Mouse (Mus musculus) heart, embryonic 10.5 days (tissue): Measurements from ENCODE around the gene Egflam. TPM values are rescaled to one million over a fixed set of nuclear protein-coding genes. Genes with fewer than 3 reads are reported as not detected.
A peak's percentile ranks its signal among the peaks of the same experiment; 100 is the strongest.

Experiments
- DNase-seq: peaks from one replicate; pipeline ENCODE4 v3.0.0-alpha.2; 2017; ENCODE audit warnings: low spot score
- H3K27ac ChIP-seq: fragments of 300-500 bp; sonication (generic); 2 replicates; pipeline ENCODE4 v1.5.1; 2016; ENCODE audit warnings: mild to moderate bottlenecking
- H3K27me3 ChIP-seq: fragments of 300-500 bp; sonication (generic); 2 replicates; pipeline ENCODE4 v1.6.1; 2016; ENCODE audit warnings: mild to moderate bottlenecking; ENCODE audit not compliant: poor library complexity, insufficient read depth, severe bottlenecking
- H3K36me3 ChIP-seq: fragments of 300-500 bp; sonication (generic); 2 replicates; pipeline ENCODE4 v1.6.1; 2016; ENCODE audit warnings: mild to moderate bottlenecking, moderate library complexity
- H3K4me1 ChIP-seq: fragments of 300-500 bp; sonication (generic); 2 replicates; pipeline ENCODE4 v1.6.1; 2016; ENCODE audit warnings: mild to moderate bottlenecking
- H3K4me3 ChIP-seq: fragments of 300-500 bp; sonication (generic); 2 replicates; pipeline ENCODE4 v1.5.1; 2016; ENCODE audit warnings: mild to moderate bottlenecking, moderate library complexity
- H3K9me3 ChIP-seq: fragments of 300-500 bp; sonication (generic); 2 replicates; pipeline ENCODE4 v1.6.1; 2016; ENCODE audit warnings: mild to moderate bottlenecking, moderate library complexity
- WGBS: fragments of 180-500 bp; shearing (Covaris S2); methylation state at CpG from one replicate; pipeline ENCODE4 v1.1.7; 2016; 5-methylcytosine and 5-hydroxymethylcytosine counted together
- polyA plus RNA-seq: library from polyadenylated mRNA; unstranded; fragments of >200 nt; fragmentation: Nextera tagmentation; extraction: Ambion mirVana; gene quantifications from 2 replicates; pipeline ENCODE4 v1.2.1, GENCODE M21; 2016

Egflam gene
- polyA plus RNA-seq = 7.0 and 8.5 TPM in 2 replicates

DNA sequence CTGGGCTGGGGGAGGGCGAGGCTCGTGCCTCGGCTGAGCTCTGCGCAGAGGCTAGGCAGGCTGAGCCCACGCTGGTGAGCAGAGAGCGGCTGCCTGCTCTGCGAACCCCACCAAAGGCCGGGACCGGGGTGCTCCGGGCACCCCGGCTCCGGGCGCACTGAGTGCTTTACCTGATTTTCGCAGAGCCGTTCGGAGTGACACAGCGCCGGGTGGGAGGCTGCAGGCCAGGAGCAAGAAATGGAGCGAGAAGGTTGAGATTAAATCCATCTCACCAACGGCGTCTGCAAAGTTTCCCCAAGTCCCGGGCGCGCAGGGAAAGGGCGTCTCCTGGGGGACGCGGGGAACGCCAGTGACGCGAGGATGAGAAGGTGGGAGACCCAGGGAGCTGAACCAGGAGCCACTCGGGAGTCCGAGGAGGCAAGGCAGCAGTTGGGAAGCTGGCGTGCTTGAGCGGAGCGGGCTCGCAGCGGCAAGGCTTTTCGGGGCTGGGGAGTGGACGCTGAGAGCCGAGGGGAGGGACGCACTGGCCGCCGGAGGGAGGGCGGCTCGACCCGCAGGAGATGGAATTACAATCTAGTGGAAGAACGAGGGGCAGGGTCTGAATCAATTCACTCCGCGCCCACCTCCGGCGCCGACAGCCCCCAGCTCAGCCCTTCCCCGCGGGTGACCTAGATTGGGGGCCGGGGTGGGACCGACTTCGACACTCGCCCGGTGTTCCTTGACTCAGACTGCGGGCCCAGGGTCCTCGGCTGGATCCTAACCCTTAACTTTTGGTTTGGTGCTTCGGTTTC is at the start of gene Egflam:
Gene Egflam (minus strand): TSS at position 578 of the 791 bp plus-strand sequence.
- DNase-seq = peak; percentile 80
- Histone ChIP-seq H3K36me3 (no peaks in the 10 kb centered on the region), H3K27ac (peak within 1 kb of the TSS; percentile 80), H3K4me3 (peak within 1 kb of the TSS; percentile 74), H3K9me3 (no peaks in the 10 kb centered on the region), H3K27me3 (peaks cover 23% of the 10 kb centered on the region), H3K4me1 (peaks cover 13% of the 10 kb centered on the region)
- under 1% methylated on average over 62 of the region's 62 CpGs for WGBS

DNA sequence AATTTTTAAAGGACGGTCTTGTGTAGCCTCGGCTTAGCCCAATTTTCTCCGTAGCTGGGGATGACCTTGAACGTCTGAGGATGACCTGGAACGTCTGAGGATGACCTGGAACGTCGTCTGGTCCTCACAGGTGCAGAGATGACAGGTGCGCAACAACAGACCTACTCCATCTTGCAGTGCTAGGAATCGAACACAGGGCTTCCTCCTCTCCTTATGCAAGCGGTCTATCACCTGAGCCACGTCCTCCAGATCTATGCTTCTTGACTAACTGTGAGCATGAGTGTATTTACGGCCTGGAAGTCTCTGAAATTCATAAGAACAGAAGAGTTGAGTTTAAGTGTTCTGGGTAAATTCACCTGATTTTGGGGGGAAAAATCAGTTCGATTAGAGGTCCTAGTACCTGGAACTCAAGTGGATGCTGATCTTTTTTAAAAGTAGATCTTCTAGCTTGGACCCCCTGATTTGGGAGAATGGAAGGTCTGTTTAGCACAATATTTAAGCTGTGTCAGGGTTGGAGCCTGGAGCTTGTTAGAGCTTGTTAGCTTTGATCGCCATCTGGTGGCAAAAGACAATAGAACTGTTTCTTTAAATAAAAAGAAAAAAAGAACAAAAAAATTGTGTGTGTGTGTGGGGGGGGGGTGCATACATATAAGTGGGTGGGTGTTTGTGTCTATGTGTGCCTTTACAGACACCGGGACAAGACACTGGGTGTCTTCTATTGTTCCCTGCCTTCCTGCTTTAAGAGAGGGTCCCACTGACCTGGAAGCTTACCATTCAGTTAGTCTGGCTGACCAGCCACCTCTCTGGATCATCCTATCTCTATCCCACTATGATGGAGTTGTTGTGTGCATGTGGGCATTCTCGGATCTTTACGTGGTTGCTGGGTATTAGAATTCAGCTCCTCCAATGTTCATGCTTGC is 45.5 kb upstream of the Egflam start:
- Histone ChIP-seq H3K27me3 (no peaks in the 10 kb centered on the region), H3K4me3 (no peak overlapping the region), H3K27ac (no peak overlapping the region), H3K4me1 (peaks cover 9% of the 10 kb centered on the region; the same call in 1 of the 2 replicates), H3K9me3 (no peaks in the 10 kb centered on the region), H3K36me3 (no peaks in the 10 kb centered on the region)
- 66% methylated on average over 17 of the region's 17 CpGs for WGBS
- DNase-seq = no peak

DNA sequence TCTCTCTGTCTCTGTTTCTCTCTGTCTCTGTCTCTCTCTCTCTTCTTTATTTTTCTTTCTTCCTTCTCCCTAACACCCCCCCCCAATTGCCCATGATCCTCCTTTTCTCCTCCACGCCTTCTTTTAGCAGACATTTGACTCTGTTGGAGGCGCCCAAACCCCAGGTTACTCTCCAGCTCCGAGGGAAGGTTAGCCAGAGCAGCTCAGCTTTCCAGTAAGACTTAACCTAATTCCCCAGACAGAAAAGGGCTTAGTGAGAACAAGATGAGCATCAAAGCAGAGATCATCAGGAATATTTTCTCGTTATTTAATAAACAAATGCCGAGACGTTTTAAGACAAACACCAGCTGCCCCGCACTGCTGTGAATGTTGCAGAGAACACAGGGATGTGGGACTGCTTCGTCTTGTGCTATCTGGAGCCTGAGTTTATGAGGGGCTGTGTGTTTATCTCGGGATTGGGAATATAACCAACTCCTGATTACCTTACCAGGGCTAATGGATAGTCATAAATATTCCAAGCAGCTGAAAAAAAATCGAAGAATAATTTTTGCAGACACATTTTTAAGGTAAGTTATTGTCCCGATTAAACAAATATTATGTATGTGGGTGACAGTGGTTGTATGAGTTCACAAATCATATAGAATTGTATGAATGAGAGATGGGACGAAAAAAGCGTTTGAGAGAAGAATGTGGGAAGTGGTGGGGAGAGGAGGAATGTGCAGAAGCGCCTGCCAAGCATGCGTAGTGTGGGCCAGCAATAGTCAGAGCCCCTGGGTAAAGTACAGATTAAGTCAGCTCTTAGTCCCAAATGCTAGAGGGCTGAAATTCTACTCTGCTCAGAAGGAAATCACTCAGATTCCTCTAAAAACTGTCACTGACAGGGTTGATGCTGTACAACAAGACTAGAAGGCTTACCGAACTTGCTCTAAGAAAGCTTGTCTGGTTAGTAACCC is 44.2 kb upstream of the Egflam start:
- Histone ChIP-seq H3K9me3 (no peaks in the 10 kb centered on the region), H3K36me3 (no peaks in the 10 kb centered on the region), H3K4me3 (no peak overlapping the region), H3K4me1 (peaks cover 9% of the 10 kb centered on the region; the same call in 1 of the 2 replicates), H3K27me3 (no peaks in the 10 kb centered on the region), H3K27ac (no peak overlapping the region)
- DNase-seq = no peak
- 60% methylated on average over 16 of the region's 16 CpGs for WGBS

DNA sequence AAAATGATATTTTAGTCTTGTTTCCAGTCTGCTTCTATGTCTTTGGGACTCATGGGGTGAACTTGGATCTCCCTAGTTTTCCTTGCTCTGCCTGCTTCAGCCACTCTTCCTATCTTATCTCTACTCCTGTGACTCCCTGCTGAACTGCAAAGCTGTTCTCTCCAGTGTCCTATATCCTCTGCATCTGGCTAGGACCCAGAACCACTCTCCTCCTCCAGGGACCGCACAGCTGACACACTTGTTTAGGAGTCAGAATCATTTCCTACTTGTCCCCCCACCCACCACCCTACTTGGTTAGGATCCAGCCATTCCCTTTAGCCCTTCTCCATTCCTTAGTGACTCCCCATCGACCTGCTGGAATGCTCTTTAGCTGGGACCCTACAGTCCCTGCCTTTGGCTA is 26.1 kb upstream of the Egflam start:
- WGBS = 27% methylated on average over 2 of the region's 2 CpGs
- Histone ChIP-seq H3K27ac (no peak overlapping the region), H3K36me3 (no peaks in the 10 kb centered on the region)

DNA sequence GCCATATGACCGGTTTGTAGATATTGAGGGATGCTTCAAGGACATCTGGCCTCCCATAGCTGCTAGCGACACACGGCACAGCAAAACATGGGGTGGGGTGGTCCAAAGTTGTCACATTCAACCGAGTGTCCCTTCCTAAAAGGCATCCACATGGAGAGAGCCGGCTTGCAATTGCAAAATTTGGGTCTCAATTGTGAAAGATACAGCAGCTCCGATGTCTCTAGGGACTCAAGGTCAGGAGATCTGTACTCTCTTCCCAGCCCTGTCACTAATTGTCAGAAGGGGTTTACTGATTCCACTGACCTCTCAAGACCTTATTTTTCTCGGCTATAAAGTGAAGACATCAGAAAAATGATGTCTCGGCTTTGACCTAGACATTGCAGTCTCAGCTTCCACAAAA is 6.3 kb upstream of the Egflam start:
- Histone ChIP-seq H3K36me3 (no peaks in the 10 kb centered on the region), H3K9me3 (no peaks in the 10 kb centered on the region), H3K4me1 (no peaks in the 10 kb centered on the region), H3K27me3 (0 out of 2 replicates have a peak, but pooled peaks cover 9% of the 10 kb centered on the region), H3K4me3 (no peak overlapping the region), H3K27ac (no peak overlapping the region)
- DNase-seq = no peak
- WGBS = 81% methylated on average over 8 of the region's 8 CpGs

More for the DNA sequence above, 26.1 kb upstream of the Egflam start:
- Histone ChIP-seq H3K9me3 (no peaks in the 10 kb centered on the region), H3K4me3 (no peak overlapping the region), H3K27me3 (no peaks in the 10 kb centered on the region), H3K4me1 (no peaks in the 10 kb centered on the region)
- no peak for DNase-seq

DNA sequence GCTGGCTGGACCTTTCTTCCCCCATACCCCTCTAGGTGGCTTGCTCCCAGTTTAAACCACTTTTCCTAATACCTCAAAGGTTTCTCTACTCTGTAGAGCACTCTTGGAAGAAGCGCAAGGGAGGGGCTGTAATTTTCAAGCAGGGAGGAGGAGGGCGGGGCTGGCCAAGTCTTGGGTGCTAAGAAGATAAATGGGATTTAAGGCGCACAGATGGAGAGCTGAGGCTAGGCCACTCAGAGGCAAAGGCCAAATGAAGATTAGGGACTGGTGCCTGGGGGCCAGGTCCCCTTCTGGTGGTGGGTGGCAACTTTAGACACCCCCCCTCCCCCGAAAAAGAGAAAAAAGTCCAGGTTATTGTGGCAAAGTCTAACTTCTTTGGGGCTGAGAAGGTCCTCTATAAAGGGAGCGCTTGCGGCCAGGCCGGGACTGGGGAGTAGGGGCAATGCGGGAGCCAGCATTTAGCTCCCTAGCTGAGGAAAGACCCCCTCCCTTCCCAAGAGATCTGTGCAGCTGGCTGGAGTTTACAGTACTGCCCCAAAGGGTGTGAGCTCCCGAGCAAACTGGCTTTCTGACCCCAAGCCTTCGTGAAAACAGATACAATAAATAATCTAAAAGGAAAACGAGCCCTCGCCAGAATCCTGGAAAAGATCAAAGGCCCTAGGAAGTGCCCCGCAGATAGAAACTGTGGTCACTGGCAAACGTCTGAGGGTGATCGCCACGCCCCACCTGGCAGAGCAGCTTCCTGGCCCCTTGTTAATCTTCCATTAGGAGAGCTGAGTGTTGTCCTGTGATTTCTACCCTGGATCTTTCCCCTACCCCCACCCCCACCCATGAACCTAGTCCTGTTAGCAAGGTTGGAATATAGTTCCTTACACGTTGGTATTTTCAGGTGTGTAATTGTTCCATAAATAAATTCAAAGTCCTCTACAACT is 680 bp upstream of the Egflam start:
- Histone ChIP-seq H3K9me3 (no peaks in the 10 kb centered on the region), H3K27ac (peak overlapping the region; percentile 80; the same call in 1 of the 2 replicates), H3K27me3 (peaks cover 23% of the 10 kb centered on the region), H3K36me3 (no peaks in the 10 kb centered on the region), H3K4me3 (peak overlapping the region; percentile 74), H3K4me1 (peaks cover 13% of the 10 kb centered on the region)
- 2% methylated on average over 17 of the region's 17 CpGs for WGBS
- peak; percentile 76 for DNase-seq

DNA sequence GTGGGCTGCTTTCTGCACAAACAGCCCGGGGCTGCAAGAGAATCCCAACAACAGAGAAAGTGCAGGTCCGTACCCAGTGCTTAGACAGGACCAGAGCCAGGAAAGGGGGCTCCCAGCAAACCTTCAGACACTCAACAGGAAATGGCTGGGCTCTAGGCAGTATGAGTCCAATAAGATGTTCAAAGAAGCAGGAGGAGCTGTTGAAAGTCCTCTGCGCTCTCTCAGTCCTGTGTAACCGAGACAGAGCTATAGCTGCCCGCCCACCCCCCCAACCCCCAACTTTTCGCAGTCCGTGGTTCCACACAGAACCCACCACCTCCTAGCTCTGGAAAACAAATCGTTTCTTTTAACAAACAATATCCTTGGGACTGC is 763 bp downstream of the Egflam start:
- H3K4me3 ChIP-seq = peak overlapping the region; percentile 74
- no peak for DNase-seq
- H3K4me1 ChIP-seq = peaks cover 13% of the 10 kb centered on the region
- H3K9me3 ChIP-seq = no peaks in the 10 kb centered on the region
- peaks cover 23% of the 10 kb centered on the region for H3K27me3 ChIP-seq
- no peaks in the 10 kb centered on the region for H3K36me3 ChIP-seq
- H3K27ac ChIP-seq = peak overlapping the region; percentile 80
- WGBS = 1% methylated on average over 8 of the region's 8 CpGs

DNA sequence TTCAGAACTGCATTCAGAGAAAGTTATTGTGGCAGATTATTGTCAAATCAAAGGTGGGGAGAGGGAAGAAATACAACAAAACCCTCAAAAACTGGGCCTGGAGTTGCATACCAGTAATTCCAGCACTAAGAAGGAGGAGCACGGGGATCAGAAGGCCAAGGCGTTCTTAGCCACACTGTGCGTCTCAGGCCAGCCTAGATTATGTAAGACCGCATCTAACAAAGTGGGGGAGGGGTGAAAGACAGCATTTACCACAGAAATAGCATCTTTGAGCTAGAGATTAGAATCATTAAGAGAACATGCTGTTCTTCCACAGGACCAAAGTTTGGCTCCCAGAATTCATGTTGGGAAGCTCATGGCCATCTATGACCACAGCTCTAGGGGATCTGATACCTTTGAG is 14.8 kb downstream of the Egflam start:
- no peak for DNase-seq
- Histone ChIP-seq H3K27ac (no peak overlapping the region), H3K9me3 (no peaks in the 10 kb centered on the region), H3K4me3 (no peak overlapping the region), H3K27me3 (no peaks in the 10 kb centered on the region), H3K36me3 (no peaks in the 10 kb centered on the region), H3K4me1 (no peaks in the 10 kb centered on the region)
- 79% methylated on average over 4 of the region's 4 CpGs for WGBS

DNA sequence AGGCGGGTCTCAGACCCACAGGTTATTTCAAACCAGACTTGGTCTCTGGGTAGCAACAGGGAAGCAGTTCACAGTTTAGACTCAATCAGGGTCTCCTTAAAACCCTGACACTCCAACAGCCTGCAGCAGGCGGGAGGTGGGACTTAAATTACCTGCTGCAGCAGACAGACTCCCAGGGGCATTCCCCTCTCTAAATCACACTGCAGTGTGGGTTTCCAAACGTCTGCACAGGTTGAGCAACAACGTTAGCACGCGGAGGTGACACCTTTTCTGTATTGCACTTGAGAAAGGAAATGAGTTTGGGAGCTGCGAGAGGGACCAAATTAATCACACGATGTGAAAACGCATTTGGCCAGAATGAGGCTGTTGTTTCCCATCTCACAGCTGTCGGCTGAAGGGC is 15.7 kb downstream of the Egflam start:
- Histone ChIP-seq H3K27me3 (no peaks in the 10 kb centered on the region), H3K4me1 (no peaks in the 10 kb centered on the region), H3K27ac (no peak overlapping the region), H3K9me3 (no peaks in the 10 kb centered on the region), H3K4me3 (no peak overlapping the region), H3K36me3 (no peaks in the 10 kb centered on the region)
- DNase-seq = no peak
- 61% methylated on average over 10 of the region's 10 CpGs for WGBS

DNA sequence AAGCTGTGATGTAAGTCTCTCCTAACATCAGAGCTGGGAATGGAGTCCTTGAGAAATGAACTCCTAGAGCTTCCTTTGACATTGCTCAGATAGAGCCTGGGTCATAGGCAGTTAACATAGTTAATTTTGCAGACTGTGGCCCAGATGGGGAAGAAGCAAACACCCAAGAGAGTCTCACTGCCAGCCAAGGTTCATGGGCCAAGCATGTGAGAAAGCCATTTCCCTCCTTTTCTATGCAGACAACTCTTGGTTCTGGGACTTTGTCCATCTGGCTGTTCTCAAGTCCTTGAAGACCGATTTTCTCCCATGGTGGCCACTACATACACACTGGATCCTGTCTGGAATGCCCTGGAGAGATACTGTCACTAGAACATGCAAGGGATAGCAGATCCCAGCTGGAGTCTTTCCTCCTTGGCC is 45.6 kb downstream of the Egflam start:
- DNase-seq = no peak
- WGBS = 60% methylated on average over 1 of the region's 1 CpGs
- Histone ChIP-seq H3K27ac (no peak overlapping the region), H3K36me3 (no peaks in the 10 kb centered on the region), H3K4me1 (no peaks in the 10 kb centered on the region), H3K4me3 (no peak overlapping the region), H3K9me3 (no peaks in the 10 kb centered on the region), H3K27me3 (no peaks in the 10 kb centered on the region)

DNA sequence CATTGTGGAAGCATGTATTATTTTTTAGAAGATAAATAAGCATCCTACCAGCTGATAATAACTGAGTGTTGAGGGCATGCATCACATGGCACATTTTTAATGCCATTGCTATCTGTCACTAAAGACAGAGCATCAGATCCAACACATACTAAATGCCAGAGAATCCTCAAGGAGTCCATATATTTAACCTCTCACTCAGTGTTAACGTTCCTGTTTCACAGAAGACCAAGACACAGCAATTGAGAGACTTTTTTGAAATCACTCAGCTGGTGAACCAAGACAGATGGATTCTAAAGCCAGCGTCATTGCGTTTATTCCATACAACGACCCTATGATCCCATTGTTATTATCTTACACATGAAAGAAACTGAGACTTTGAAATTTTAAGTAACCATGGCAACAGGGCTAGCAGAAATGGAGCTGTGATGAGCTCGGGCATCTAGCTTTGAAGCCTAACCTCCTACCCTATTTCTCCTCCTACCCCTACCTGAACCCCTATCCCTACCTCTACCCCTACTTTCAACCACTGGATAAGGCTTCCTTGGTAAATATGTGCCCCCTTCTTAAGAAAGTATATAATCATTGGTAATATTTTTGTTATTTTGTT is 57.4 kb downstream of the Egflam start:
- DNase-seq = no peak
- Histone ChIP-seq H3K27me3 (no peaks in the 10 kb centered on the region), H3K4me1 (no peaks in the 10 kb centered on the region), H3K27ac (no peak overlapping the region), H3K4me3 (no peak overlapping the region), H3K9me3 (no peaks in the 10 kb centered on the region), H3K36me3 (no peaks in the 10 kb centered on the region)
- 76% methylated on average over 5 of the region's 5 CpGs for WGBS
